Mouse (Mus musculus) myocyte (in vitro differentiated cells): ENCODE results near the gene Kbtbd13.

Experiments used
- MYOG ChIP-seq, 3 experiments: IDR thresholded peaks; one replicate each; pipeline ENCODE4 v1.6.1; 2011; ENCODE audit warnings: control low read depth in 2 of 3, low read depth in 2 of 3, mild to moderate bottlenecking in 2 of 3; ENCODE audit not compliant: insufficient read length in 2 of 3, control insufficient read depth in 1 of 3, insufficient read depth in 1 of 3
- SRF ChIP-seq: IDR thresholded peaks from one replicate; pipeline ENCODE4 v1.6.1; 2011; ENCODE audit warnings: low read depth; ENCODE audit not compliant: control insufficient read depth, insufficient read length
- USF1 ChIP-seq: IDR thresholded peaks from one replicate; pipeline ENCODE4 v1.6.1; 2011; ENCODE audit warnings: low read depth, mild to moderate bottlenecking, control low read depth, moderate library complexity

GRCm38 (mm10) chr9:65424393-65424792 lies 32.9 kb upstream of the Kbtbd13 start:
- TF ChIP-seq MYOG (IDR thresholded peaks at IDR 0.05; ENCODE audit: control insufficient read depth in 1 of 3, insufficient read depth in 1 of 3, insufficient read length in 2 of 3, low read depth in 2 of 3): no peak
- TF ChIP-seq SRF: no peak
- TF ChIP-seq USF1: no peak
